ENCODE assay signal across 18 mouse cellular contexts in the genomic region with DNA sequence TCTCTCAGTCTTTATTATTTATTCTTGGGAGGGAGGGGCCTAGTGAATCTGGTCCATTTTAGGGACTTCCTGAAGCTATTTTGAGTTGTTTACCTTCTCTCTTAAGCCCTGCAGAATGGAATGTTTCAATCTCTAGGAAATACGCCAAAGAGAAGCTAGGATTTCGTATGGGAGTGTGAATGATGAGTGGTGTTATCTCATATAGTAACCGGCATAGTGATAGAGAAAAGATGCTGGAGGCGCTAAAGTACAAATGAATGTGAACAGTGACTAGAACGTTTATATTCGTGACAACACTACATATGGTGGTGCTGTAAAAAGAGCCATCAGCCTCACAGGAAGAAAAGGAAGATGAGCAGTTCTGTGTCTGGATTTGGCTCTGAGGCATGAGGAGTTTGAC.
"Had no signal": no experiment of that assay in that cellular context is flagged by ENCODE, and none has a peak within 500 bp of the region (broad histone marks: within the 10 kb centered on the region; RNA-seq: fewer than 3 reads in every experiment).

No protein-coding gene starts in this region.

- ATAC-seq: hindbrain, embryonic 16.5 days; inflammation-experienced regulatory T-cells, adult 6 months; intestine, postnatal 0 days; liver, embryonic 12.5 days had no signal

- H3K9ac ChIP-seq: limb, embryonic 15.5 days; liver, embryonic 12.5 days; neural tube, embryonic 15.5 days had no signal

- H3K4me3 ChIP-seq: layer of hippocampus, adult 2 months; limb, embryonic 15.5 days; liver, embryonic 12.5 days; midbrain, embryonic 10.5 days; myocyte; neural tube, embryonic 15.5 days had no signal

- DNase-seq: kidney, adult 9 months; kidney, postnatal 36 days; lung, postnatal 4 days; midbrain, embryonic 14.5 days; right cerebral cortex, postnatal 4 days; spleen, adult 18-20 months; thymus, adult 2 months; thymus, postnatal 25 days had no signal

- H3K4me1 ChIP-seq: limb, embryonic 15.5 days; midbrain, embryonic 10.5 days; neural tube, embryonic 15.5 days had no signal

- H3K4me2 ChIP-seq: limb, embryonic 15.5 days; liver, embryonic 12.5 days; neural tube, embryonic 15.5 days had no signal

- H3K27me3 ChIP-seq: limb, embryonic 15.5 days; liver, embryonic 12.5 days; neural tube, embryonic 15.5 days had no signal

- H3K36me3 ChIP-seq: limb, embryonic 15.5 days; liver, embryonic 12.5 days; midbrain, embryonic 10.5 days; neural tube, embryonic 15.5 days had no signal

- H3K27ac ChIP-seq: kidney, postnatal 0 days; layer of hippocampus, adult 2 months; limb, embryonic 15.5 days; liver, embryonic 12.5 days; midbrain, embryonic 10.5 days; neural tube, embryonic 15.5 days had no signal

- H3K9me3 ChIP-seq: limb, embryonic 15.5 days; liver, embryonic 12.5 days; midbrain, embryonic 10.5 days; neural tube, embryonic 15.5 days had no signal
